ENCODE assay signal across 11 mouse cellular contexts in genomic region chr9:112454706-112455105, GRCm38 (mm10).
A peak's percentile ranks its signal among the peaks of the same experiment; 100 is the strongest.
DNase-seq lines count a peak whose midpoint lies in the region; ATAC-seq and TF ChIP-seq lines count a peak whose summit lies in the region.
"Had no signal": no experiment of that assay in that cellular context is flagged by ENCODE, and none has a peak within 500 bp of the region (broad histone marks: within the 10 kb centered on the region; RNA-seq: fewer than 3 reads in every experiment).

No protein-coding gene starts in this region.

- 29% methylated on average over 6 of the region's 6 CpGs for WGBS in hindbrain, postnatal 0 days
- WGBS in heart, embryonic 10.5 days: 72% methylated on average over 6 of the region's 6 CpGs

- TF ChIP-seq CTCF in hindbrain, postnatal 0 days (IDR thresholded peaks at IDR 0.05; ENCODE audit: low read depth): no peak

- H3K27me3 ChIP-seq in hindbrain, postnatal 0 days (ENCODE audit: insufficient read depth, low read length): no peaks in the 10 kb centered on the region
- no peaks in the 10 kb centered on the region for H3K27me3 ChIP-seq in heart, embryonic 10.5 days (ENCODE audit: insufficient read depth, poor library complexity, severe bottlenecking)
- H3K27me3 ChIP-seq: heart, embryonic 13.5 days; midbrain, embryonic 12.5 days; Patski had no signal

- peaks cover 14% of the 10 kb centered on the region; the same call in 1 of the 2 replicates for H3K4me1 ChIP-seq in hindbrain, postnatal 0 days (ENCODE audit: insufficient read depth, low read length)
- H3K4me1 ChIP-seq in heart, embryonic 10.5 days: no peaks in the 10 kb centered on the region
- H3K4me1 ChIP-seq: heart, embryonic 13.5 days; midbrain, embryonic 12.5 days had no signal

- intact Hi-C loops in left cerebral cortex, postnatal 25 days (cut with DNase I): loop anchor here (2.0 to 10.0 kb wide), 2 partner anchors 48 to 1170 kb away; no protein-coding TSS in a partner anchor

- no peaks in the 10 kb centered on the region for H3K9me3 ChIP-seq in hindbrain, postnatal 0 days (ENCODE audit: low read length)
- no peaks in the 10 kb centered on the region for H3K9me3 ChIP-seq in heart, embryonic 10.5 days
- H3K9me3 ChIP-seq: heart, embryonic 13.5 days; midbrain, embryonic 12.5 days had no signal

- no peak overlapping the region for H3K4me3 ChIP-seq in hindbrain, postnatal 0 days (ENCODE audit: low read length)
- H3K4me3 ChIP-seq in heart, embryonic 10.5 days: no peak overlapping the region
- H3K4me3 ChIP-seq: heart, embryonic 13.5 days; midbrain, embryonic 12.5 days had no signal

- H3K9ac ChIP-seq in hindbrain, postnatal 0 days (replicated peaks; ENCODE audit: low read length): no peak overlapping the region
- H3K9ac ChIP-seq: heart, embryonic 13.5 days; midbrain, embryonic 12.5 days had no signal

- H3K4me2 ChIP-seq in hindbrain, postnatal 0 days (ENCODE audit: low read depth, low read length): no peak overlapping the region
- H3K4me2 ChIP-seq: heart, embryonic 13.5 days; midbrain, embryonic 12.5 days had no signal

- peak; percentile 46 to 89 for DNase-seq in cerebellum, postnatal 4 days (ENCODE audit: low spot score in 2 of 2)
- peak; percentile 87 for DNase-seq in hindbrain, postnatal 0 days (ENCODE audit: low spot score)
- peak; percentile 81 to 97 for DNase-seq in left cerebral cortex, postnatal 25 days (ENCODE audit: low spot score in 2 of 2)
- DNase-seq in heart, adult 9 months (ENCODE audit: low spot score in 2 of 2): no peak
- DNase-seq in thymus, postnatal 25 days: no peak
- DNase-seq in heart, embryonic 10.5 days (ENCODE audit: low spot score): no peak
- DNase-seq in heart, adult 8-10 months (ENCODE audit: low spot score): no peak

- 0 out of 2 replicates have a peak overlapping the region, but pooled peaks have one; percentile 32 for H3K27ac ChIP-seq in hindbrain, postnatal 0 days
- no peak overlapping the region for H3K27ac ChIP-seq in heart, embryonic 10.5 days
- H3K27ac ChIP-seq: heart, embryonic 13.5 days; midbrain, embryonic 12.5 days had no signal

- no peaks in the 10 kb centered on the region for H3K36me3 ChIP-seq in hindbrain, postnatal 0 days (ENCODE audit: insufficient read depth, low read length)
- H3K36me3 ChIP-seq in heart, embryonic 10.5 days: no peaks in the 10 kb centered on the region
- H3K36me3 ChIP-seq: heart, embryonic 13.5 days; midbrain, embryonic 12.5 days had no signal

- peak; percentile 94 for ATAC-seq in cerebellum, adult (ENCODE audit: insufficient number of reproducible peaks, low FRiP score, low TSS enrichment)
- ATAC-seq in hindbrain, postnatal 0 days: peak; percentile 83
- ATAC-seq: Patski had no signal

Comparison
In these comparisons a context has a peak if more than half of its experiments do, and no peak if none do; other contexts are left out.
1. DNase-seq: peak in cerebellum, postnatal 4 days (2 of 2), hindbrain, postnatal 0 days (single experiment) and left cerebral cortex, postnatal 25 days (2 of 2); none in heart, adult 9 months (0 of 2), thymus, postnatal 25 days (single experiment), heart, embryonic 10.5 days (single experiment) and heart, adult 8-10 months (single experiment).